Comparison of ENCODE assay signal across 19 mouse cellular contexts in the genomic region with DNA sequence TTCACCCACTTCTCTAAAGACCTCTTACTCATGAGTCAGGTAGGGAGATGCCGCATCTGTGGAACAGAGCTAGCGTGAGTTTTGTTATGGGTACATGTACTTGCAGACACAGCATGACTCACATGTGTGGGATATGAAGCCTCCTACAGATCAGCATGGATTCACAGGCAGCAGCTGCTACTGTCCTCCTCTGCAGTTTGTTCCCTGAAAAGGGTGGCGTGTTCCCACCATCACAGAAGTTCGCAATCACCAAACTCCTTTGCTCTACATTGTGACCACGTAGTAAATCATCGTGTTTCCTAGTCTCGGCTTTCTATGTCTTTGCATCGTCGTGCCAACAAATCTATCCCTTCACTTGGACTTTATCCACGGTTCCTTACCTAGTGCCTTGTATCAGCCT.
DNase-seq lines count a peak whose midpoint lies in the region; ATAC-seq and TF ChIP-seq lines count a peak whose summit lies in the region.
"Had no signal": no experiment of that assay in that cellular context is flagged by ENCODE, and none has a peak within 500 bp of the region (broad histone marks: within the 10 kb centered on the region; RNA-seq: fewer than 3 reads in every experiment).

No protein-coding gene starts in this region.

- no peak overlapping the region for H3K27ac ChIP-seq in forebrain, postnatal 0 days (ENCODE audit: low read depth, low read length)
- H3K27ac ChIP-seq: heart, embryonic 10.5 days; liver, embryonic 15.5 days; macrophage; midbrain, embryonic 15.5 days; neural tube, embryonic 13.5 days had no signal

- no peak overlapping the region for H3K9ac ChIP-seq in forebrain, postnatal 0 days
- H3K9ac ChIP-seq: liver, embryonic 15.5 days; midbrain, embryonic 15.5 days; neural tube, embryonic 13.5 days had no signal

- no peak overlapping the region for H3K4me3 ChIP-seq in forebrain, postnatal 0 days (ENCODE audit: low read depth, low read length)
- H3K4me3 ChIP-seq: heart, embryonic 10.5 days; liver, embryonic 15.5 days; midbrain, embryonic 15.5 days; neural tube, embryonic 13.5 days had no signal

- intact Hi-C loops in left cerebral cortex, postnatal 36 days (cut with DNase I): loop anchor here (5.0 kb wide), 1 partner anchor 222 kb away; no protein-coding TSS in a partner anchor

- no peaks in the 10 kb centered on the region for H3K9me3 ChIP-seq in forebrain, postnatal 0 days (ENCODE audit: low read length)
- H3K9me3 ChIP-seq: heart, embryonic 10.5 days; liver, embryonic 15.5 days; midbrain, embryonic 15.5 days; neural tube, embryonic 13.5 days had no signal

- no peak for ATAC-seq in forebrain, postnatal 0 days
- ATAC-seq: midbrain, embryonic 15.5 days had no signal

- no peak overlapping the region for H3K4me2 ChIP-seq in forebrain, postnatal 0 days (ENCODE audit: low read depth)
- H3K4me2 ChIP-seq: liver, embryonic 15.5 days; midbrain, embryonic 15.5 days; neural tube, embryonic 13.5 days had no signal

- no peak for TF ChIP-seq CTCF in forebrain, postnatal 0 days (IDR thresholded peaks at IDR 0.05; ENCODE audit: low read depth)

- H3K36me3 ChIP-seq in forebrain, postnatal 0 days (ENCODE audit: insufficient read depth): no peaks in the 10 kb centered on the region
- H3K36me3 ChIP-seq: heart, embryonic 10.5 days; liver, embryonic 15.5 days; midbrain, embryonic 15.5 days; neural tube, embryonic 13.5 days had no signal

- no peaks in the 10 kb centered on the region for H3K27me3 ChIP-seq in forebrain, postnatal 0 days (ENCODE audit: insufficient read depth, low read length)
- H3K27me3 ChIP-seq: liver, embryonic 15.5 days; midbrain, embryonic 15.5 days; neural tube, embryonic 13.5 days had no signal

- H3K4me1 ChIP-seq in forebrain, postnatal 0 days (ENCODE audit: insufficient read depth): no peaks in the 10 kb centered on the region
- H3K4me1 ChIP-seq: heart, embryonic 10.5 days; liver, embryonic 15.5 days; midbrain, embryonic 15.5 days; neural tube, embryonic 13.5 days had no signal

- DNase-seq in right cerebral cortex, adult 18-20 months: peak; percentile 91
- DNase-seq in right cerebral cortex, postnatal 4 days: no peak
- DNase-seq in layer of hippocampus, postnatal 14 days (ENCODE audit: low spot score in 2 of 2): peak; percentile 65 to 77
- DNase-seq in left cerebral cortex, postnatal 36 days (ENCODE audit: low spot score in 2 of 2): peak; percentile 81 to 87
- DNase-seq in lung, postnatal 36 days: no peak
- DNase-seq in urinary bladder, postnatal 36 days (ENCODE audit: low spot score in 2 of 2): no peak
- no peak for DNase-seq in urinary bladder, postnatal 4 days (ENCODE audit: low spot score in 2 of 2)
- DNase-seq in forebrain, postnatal 0 days: no peak
- DNase-seq: adrenal gland, postnatal 10 days; cerebellum, postnatal 10 days; heart, postnatal 36 days; kidney, adult 9 months; retina, postnatal 1 day; thymus, postnatal 25 days had no signal

- WGBS in forebrain, postnatal 0 days: 93% methylated on average over 10 of the region's 10 CpGs

Comparison
In these comparisons a context has a peak if more than half of its experiments do, and no peak if none do; other contexts are left out.
1. DNase-seq: peak in right cerebral cortex, adult 18-20 months (single experiment), layer of hippocampus, postnatal 14 days (2 of 2) and left cerebral cortex, postnatal 36 days (2 of 2); none in right cerebral cortex, postnatal 4 days (single experiment), lung, postnatal 36 days (single experiment), urinary bladder, postnatal 36 days (0 of 2), urinary bladder, postnatal 4 days (0 of 2) and forebrain, postnatal 0 days (single experiment).